Mouse (Mus musculus): Measurements from ENCODE around the gene Ccr10. TPM values are rescaled to one million over a fixed set of nuclear protein-coding genes. Genes with fewer than 3 reads are reported as not detected.

The Ccr10 gene
- polyA plus RNA-seq, 1 experiment from 2014 or later = 0.13 TPM

DNA sequence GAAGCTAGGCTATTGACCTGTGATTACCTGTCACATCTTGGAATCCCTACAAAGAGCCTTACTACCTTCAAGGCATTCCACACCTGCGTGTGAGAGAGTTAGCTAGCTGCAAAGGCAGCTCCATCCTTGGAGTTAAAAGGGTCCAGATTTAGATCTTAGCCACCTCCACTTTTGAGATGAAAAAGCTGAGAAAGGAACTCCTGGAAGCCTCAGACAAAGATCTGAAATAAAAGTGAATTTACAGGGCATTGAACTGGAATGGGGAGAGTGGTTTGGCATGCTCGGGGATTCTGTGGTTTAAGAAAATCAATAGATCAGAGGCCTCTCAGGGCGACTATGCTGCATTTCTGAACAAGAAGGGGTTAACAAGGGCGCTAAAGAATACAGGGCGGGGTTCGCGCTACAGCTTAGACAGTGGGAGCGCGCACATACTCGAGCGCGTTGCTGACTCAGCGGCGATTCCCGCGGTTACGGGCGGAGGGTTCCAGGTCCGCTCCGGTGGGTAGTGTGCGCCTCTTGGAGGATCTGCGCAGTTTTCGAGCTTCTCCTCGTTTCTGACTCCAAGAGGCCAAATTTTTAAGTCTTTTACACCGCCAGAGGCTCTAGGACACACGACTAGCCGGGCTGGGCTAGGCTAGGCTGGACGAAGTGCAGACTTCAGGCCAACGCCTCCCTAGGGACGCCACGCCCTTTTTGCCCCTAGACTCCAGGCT lies 3.4 kb downstream of the Ccr10 start:
- Histone ChIP-seq H3K27ac (replicated peaks; ENCODE audit: low read depth, low read length) (no peak overlapping the region), H3K27me3 (ENCODE audit: control insufficient read depth, insufficient read depth, low read length) (peaks cover 81% of the 10 kb centered on the region), H3K36me3 (ENCODE audit: control insufficient read depth, insufficient read depth, low read length) (no peaks in the 10 kb centered on the region; the same call in 1 of the 2 replicates), H3K9me3 (ENCODE audit: control insufficient read depth, low read length) (no peaks in the 10 kb centered on the region), H3K4me1 (ENCODE audit: control insufficient read depth, insufficient read depth, low read length) (peaks cover 36% of the 10 kb centered on the region), H3K9ac (ENCODE audit: low read length) (peak overlapping the region; percentile 13; the same call in 1 of the 2 replicates), H3K4me3 (ENCODE audit: low read depth, low read length) (peak overlapping the region; percentile 39), H3K4me2 (ENCODE audit: low read depth, severe bottlenecking) (peak overlapping the region; percentile 94)
- peak; percentile 75 for DNase-seq (ENCODE audit: low spot score)
- 0% methylated on average over 31 of the region's 31 CpGs for WGBS
- 0 out of 2 replicates have a peak, but pooled peaks have one; percentile 48 for ATAC-seq (ENCODE audit: insufficient number of reproducible peaks, low FRiP score, low TSS enrichment, low read depth)

DNA sequence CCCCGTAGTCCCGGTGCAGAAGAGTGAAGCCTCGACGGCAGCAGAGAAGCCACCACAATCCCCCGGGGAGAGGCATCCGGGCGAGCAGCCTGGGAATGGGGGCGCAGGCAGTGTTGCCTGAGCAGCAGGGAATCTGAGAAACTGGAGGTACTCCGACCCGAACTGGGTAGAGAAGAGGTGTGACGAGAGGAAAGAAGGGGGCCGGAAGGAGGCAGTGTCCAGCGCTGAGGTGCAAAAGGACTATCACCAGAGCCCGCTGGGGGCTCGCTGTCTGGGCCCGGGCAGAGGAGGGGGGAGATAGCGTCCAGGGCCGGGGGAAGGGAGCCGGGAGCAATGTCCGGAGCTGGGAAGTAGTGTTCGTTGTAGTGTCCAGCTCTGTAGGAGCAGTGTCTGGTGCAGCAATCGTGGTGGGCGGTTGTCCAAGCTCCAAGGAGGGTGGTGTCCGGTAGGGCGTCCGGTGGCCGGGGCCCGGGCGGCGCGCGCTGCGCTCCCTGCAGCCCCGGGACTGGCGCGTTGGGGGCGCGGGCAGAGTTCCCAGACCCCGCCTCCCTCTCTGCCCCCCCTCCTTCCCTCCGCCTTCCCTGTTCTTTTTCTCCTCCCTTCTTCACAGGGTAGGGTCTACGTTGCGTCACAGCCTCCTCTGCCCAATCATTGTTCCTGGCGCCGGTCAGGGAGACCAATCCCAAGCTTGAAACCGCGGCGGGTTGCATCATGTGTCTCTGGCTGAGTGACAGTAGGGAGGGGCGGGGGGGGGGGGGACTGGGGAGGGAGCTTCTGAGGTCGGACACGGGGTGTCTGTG lies 4.2 kb downstream of the Ccr10 start, which contains the start of gene Plekhh3:
Gene Plekhh3 (minus strand): TSS at position 541 of the 800 bp plus-strand sequence.
- no peaks in the 10 kb centered on the region; the same call in 1 of the 2 replicates for H3K36me3 ChIP-seq (ENCODE audit: control insufficient read depth, insufficient read depth, low read length)
- no peaks in the 10 kb centered on the region for H3K9me3 ChIP-seq (ENCODE audit: control insufficient read depth, low read length)
- H3K4me2 ChIP-seq (ENCODE audit: low read depth, severe bottlenecking) = peak within 1 kb of the TSS; percentile 94
- peaks cover 36% of the 10 kb centered on the region for H3K4me1 ChIP-seq (ENCODE audit: control insufficient read depth, insufficient read depth, low read length)
- peak; percentile 94 for DNase-seq (ENCODE audit: low spot score)
- H3K4me3 ChIP-seq (ENCODE audit: low read depth, low read length) = peak within 1 kb of the TSS; percentile 61
- H3K27ac ChIP-seq (replicated peaks; ENCODE audit: low read depth, low read length) = no peak within 1 kb of the TSS
- peaks cover 78% of the 10 kb centered on the region for H3K27me3 ChIP-seq (ENCODE audit: control insufficient read depth, insufficient read depth, low read length)
- H3K9ac ChIP-seq (ENCODE audit: low read length) = peak within 1 kb of the TSS; percentile 45
- WGBS = under 1% methylated on average over 41 of the region's 50 CpGs
- peak; percentile 91 for ATAC-seq (ENCODE audit: insufficient number of reproducible peaks, low FRiP score, low TSS enrichment, low read depth)

DNA sequence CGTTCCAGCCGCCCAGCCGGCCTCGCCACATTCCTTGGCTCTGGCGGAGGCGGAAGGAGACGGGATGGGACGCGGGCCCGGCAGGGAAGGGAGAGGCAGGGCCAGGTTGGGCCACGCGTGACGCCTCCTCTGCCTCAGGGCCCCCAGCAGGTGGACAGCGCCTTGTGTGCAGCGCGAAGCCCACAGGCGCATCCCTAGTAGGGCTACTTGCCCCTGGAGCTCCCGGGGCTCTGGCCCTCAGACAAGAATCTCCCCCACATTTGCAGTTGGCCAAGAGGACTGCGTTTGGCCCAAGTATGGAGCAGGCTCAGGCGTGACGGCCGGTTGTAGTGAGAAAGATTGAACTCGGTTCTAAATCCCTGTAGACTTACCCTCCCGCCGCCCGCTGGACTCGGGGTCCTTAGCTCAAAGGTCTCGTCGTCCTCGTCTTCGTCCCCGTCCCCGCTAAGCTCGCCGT lies 4.9 kb downstream of the Ccr10 start, which contains the start of gene Cntnap1:
Gene Cntnap1 (plus strand): TSS at position 170 of the 457 bp plus-strand sequence.
- 1% methylated on average over 35 of the region's 35 CpGs for WGBS
- Histone ChIP-seq H3K4me1 (ENCODE audit: control insufficient read depth, insufficient read depth, low read length) (peaks cover 37% of the 10 kb centered on the region), H3K27ac (replicated peaks; ENCODE audit: low read depth, low read length) (no peak within 1 kb of the TSS), H3K9me3 (ENCODE audit: control insufficient read depth, low read length) (no peaks in the 10 kb centered on the region), H3K4me2 (ENCODE audit: low read depth, severe bottlenecking) (peak within 1 kb of the TSS; percentile 94), H3K36me3 (ENCODE audit: control insufficient read depth, insufficient read depth, low read length) (no peaks in the 10 kb centered on the region; the same call in 1 of the 2 replicates), H3K27me3 (ENCODE audit: control insufficient read depth, insufficient read depth, low read length) (peaks cover 77% of the 10 kb centered on the region), H3K4me3 (ENCODE audit: low read depth, low read length) (peak within 1 kb of the TSS; percentile 61), H3K9ac (ENCODE audit: low read length) (peak within 1 kb of the TSS; percentile 45)
- ATAC-seq (ENCODE audit: insufficient number of reproducible peaks, low FRiP score, low TSS enrichment, low read depth) (no peak), DNase-seq (ENCODE audit: low spot score) (peak; percentile 60)

DNA sequence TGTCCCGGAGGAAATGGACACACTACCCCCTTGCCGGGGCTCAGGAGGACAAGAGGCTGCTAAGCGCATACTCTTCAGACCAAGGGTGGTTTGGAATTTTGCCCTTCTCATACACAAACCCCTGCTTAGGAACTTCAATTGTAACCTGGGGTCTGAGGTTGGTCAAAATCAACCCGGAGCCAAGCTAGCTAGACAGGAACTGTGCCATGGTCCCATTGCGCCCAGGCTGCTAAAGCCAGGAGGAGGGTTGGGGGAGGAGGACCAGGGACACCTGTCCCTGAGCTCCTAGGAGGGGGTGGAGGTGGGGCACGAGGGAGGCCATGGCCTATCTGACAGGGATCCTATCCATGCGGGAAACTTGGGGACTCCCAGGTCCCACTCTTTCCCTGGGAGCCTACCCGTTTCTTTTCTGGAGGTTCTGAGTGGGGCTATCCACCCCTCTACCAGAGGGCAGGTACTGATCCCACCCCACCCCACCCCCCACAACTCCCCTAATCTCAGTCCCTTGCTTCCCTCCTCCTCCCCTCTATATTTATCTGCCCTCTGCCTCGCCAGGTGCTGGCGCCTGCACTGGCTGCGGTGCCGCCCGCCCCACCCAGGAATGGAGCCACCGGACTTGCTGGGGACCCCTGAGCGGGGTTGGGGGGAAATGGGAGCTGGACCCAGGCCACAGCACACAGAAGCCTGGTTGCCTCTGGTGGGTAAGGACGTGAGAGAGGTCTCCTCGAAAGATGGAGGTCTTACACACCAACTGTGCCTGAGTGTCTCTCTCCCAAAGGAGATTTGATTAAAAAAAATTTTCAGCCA lies 5.7 kb downstream of the Ccr10 start:
- no peak for ATAC-seq (ENCODE audit: insufficient number of reproducible peaks, low FRiP score, low TSS enrichment, low read depth)
- no peak for DNase-seq (ENCODE audit: low spot score)
- Histone ChIP-seq H3K9me3 (ENCODE audit: control insufficient read depth, low read length) (no peaks in the 10 kb centered on the region), H3K4me1 (ENCODE audit: control insufficient read depth, insufficient read depth, low read length) (peaks cover 41% of the 10 kb centered on the region), H3K4me2 (ENCODE audit: low read depth, severe bottlenecking) (peak overlapping the region; percentile 94), H3K9ac (ENCODE audit: low read length) (no peak overlapping the region), H3K36me3 (ENCODE audit: control insufficient read depth, insufficient read depth, low read length) (no peaks in the 10 kb centered on the region; the same call in 1 of the 2 replicates), H3K4me3 (ENCODE audit: low read depth, low read length) (peak overlapping the region; percentile 61), H3K27ac (replicated peaks; ENCODE audit: low read depth, low read length) (no peak overlapping the region), H3K27me3 (ENCODE audit: control insufficient read depth, insufficient read depth, low read length) (peaks cover 77% of the 10 kb centered on the region)
- WGBS = 13% methylated on average over 17 of the region's 17 CpGs

DNA sequence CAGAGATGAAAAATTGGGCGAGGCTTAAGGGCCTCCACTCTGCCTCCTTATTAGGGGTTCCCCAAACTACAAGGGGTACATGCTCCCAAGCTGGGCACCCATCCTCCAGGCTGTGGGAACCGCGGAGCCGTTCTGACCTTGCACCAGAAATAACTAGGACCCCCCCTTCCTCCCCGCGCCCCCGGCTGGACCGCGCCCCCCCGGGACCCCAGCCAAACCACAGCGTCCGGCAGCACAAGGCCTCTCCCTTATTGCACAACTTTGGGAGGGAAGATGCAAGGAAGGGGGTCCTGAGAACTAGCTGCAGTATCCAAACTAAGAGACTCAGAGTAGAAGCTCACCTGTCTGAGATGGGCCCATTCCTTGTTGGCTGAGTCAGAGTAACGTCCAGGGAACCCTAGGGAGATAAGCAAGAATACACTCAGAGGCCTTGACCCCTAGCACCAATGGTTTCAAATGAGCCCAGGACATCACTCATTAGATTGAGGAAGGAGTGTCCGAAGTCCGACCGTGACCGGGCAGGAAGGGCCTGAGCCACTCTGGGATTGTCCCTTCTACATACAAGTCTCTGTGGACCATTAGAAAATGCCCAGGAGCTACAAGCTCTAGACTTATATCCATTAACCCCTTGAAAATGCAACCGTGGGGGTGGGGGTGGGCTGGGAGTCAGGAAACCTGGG lies 6.8 kb downstream of the Ccr10 start:
- Histone ChIP-seq H3K36me3 (ENCODE audit: control insufficient read depth, insufficient read depth, low read length) (no peaks in the 10 kb centered on the region; the same call in 1 of the 2 replicates), H3K9ac (ENCODE audit: low read length) (no peak overlapping the region; the same call in 1 of the 2 replicates), H3K27ac (replicated peaks; ENCODE audit: low read depth, low read length) (no peak overlapping the region), H3K9me3 (ENCODE audit: control insufficient read depth, low read length) (no peaks in the 10 kb centered on the region), H3K27me3 (ENCODE audit: control insufficient read depth, insufficient read depth, low read length) (peaks cover 79% of the 10 kb centered on the region), H3K4me2 (ENCODE audit: low read depth, severe bottlenecking) (0 out of 2 replicates have a peak overlapping the region, but pooled peaks have one; percentile 2), H3K4me1 (ENCODE audit: control insufficient read depth, insufficient read depth, low read length) (peaks cover 43% of the 10 kb centered on the region), H3K4me3 (ENCODE audit: low read depth, low read length) (no peak overlapping the region)
- no peak for DNase-seq (ENCODE audit: low spot score)
- ATAC-seq (ENCODE audit: insufficient number of reproducible peaks, low FRiP score, low TSS enrichment, low read depth) = no peak
- WGBS = 74% methylated on average over 18 of the region's 18 CpGs

DNA sequence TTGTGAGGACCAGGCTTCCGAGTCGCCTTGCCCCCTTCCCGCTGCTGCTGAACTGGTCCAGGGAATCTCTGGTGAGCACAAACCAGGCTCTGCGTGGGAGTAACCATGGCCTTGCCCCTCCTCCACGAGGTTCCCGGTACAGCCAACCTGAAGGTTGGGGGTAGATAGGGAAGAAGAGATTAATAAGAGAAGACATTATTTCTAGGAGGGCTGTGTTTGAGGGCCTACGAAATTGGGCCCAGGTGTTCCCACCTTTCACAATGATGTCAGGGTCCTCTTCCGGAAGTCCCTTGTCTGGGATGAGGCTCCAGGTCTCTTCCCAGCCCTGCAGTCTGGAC lies 7.3 kb downstream of the Ccr10 start:
- 54% methylated on average over 8 of the region's 8 CpGs for WGBS
- Histone ChIP-seq H3K9ac (ENCODE audit: low read length) (no peak overlapping the region; the same call in 1 of the 2 replicates), H3K4me1 (ENCODE audit: control insufficient read depth, insufficient read depth, low read length) (peaks cover 38% of the 10 kb centered on the region), H3K27ac (replicated peaks; ENCODE audit: low read depth, low read length) (no peak overlapping the region), H3K9me3 (ENCODE audit: control insufficient read depth, low read length) (no peaks in the 10 kb centered on the region), H3K36me3 (ENCODE audit: control insufficient read depth, insufficient read depth, low read length) (no peaks in the 10 kb centered on the region; the same call in 1 of the 2 replicates), H3K4me2 (ENCODE audit: low read depth, severe bottlenecking) (no peak overlapping the region), H3K4me3 (ENCODE audit: low read depth, low read length) (no peak overlapping the region), H3K27me3 (ENCODE audit: control insufficient read depth, insufficient read depth, low read length) (peaks cover 79% of the 10 kb centered on the region)
- ATAC-seq (ENCODE audit: insufficient number of reproducible peaks, low FRiP score, low TSS enrichment, low read depth) (no peak), DNase-seq (ENCODE audit: low spot score) (no peak)

DNA sequence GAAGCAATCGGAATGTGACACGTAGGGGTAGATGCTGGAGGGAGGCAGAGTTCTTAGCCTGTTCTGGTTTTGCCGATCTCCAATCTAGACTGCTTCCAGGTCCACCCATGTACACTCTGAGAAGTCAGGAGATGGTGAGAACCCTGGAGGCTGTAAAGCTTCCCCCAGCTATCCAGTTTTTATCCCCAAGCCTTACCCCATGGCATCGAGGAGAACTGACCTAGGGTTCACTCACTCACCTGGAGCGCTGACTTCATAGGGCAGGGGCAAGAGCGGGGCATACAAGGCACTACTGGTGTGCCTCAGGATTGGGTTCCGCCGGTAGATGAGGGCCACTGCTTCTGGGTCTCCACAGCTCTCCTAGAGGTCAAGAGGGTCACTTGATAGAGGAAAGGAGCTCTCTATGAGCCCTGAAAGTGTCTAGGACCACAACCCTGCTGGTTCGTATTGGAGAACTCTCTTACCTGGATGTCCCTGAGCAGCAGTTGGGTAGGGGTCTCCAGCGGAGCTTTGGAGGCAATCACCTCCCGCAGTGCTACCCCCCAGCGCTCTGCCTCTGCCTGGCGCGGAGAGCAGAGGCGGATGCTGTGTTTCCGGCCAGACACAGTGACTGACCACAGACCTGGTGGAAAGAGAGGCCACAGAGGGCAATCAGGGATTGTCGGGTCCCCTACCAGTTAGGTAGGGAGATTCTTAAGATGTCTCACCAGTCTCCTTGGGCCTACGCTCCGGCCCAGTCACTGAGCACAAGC lies 7.9 kb downstream of the Ccr10 start:
- DNase-seq (ENCODE audit: low spot score) (no peak), ATAC-seq (ENCODE audit: insufficient number of reproducible peaks, low FRiP score, low TSS enrichment, low read depth) (no peak)
- H3K9ac ChIP-seq (ENCODE audit: low read length) = no peak overlapping the region; the same call in 1 of the 2 replicates
- no peak overlapping the region for H3K4me2 ChIP-seq (ENCODE audit: low read depth, severe bottlenecking)
- H3K36me3 ChIP-seq (ENCODE audit: control insufficient read depth, insufficient read depth, low read length) = no peaks in the 10 kb centered on the region; the same call in 1 of the 2 replicates
- peaks cover 82% of the 10 kb centered on the region for H3K27me3 ChIP-seq (ENCODE audit: control insufficient read depth, insufficient read depth, low read length)
- WGBS = 47% methylated on average over 19 of the region's 19 CpGs
- H3K27ac ChIP-seq (replicated peaks; ENCODE audit: low read depth, low read length) = no peak overlapping the region
- H3K4me1 ChIP-seq (ENCODE audit: control insufficient read depth, insufficient read depth, low read length) = peaks cover 35% of the 10 kb centered on the region
- H3K4me3 ChIP-seq (ENCODE audit: low read depth, low read length) = no peak overlapping the region
- no peaks in the 10 kb centered on the region for H3K9me3 ChIP-seq (ENCODE audit: control insufficient read depth, low read length)
